Mouse (Mus musculus) stomach, embryonic 16.5 days (tissue): ENCODE measurements at regions not wholly inside any gene's neighbourhood (a gene's known extent, or its start where the extent isn't known, plus 50 kb on each side); places are given as distances from the start of the nearest gene placed in this dataset.

Experiments used
- ATAC-seq: fragments of 200-750 bp; cut with Nextera tagmentation; 2 replicates; pipeline ENCODE4 v1.8.0; 2017; ENCODE audit warnings: moderate number of reproducible peaks, moderate TSS enrichment; ENCODE audit not compliant: insufficient read depth, low FRiP score
- H3K27ac ChIP-seq: fragments of 300-500 bp; sonication (generic); 2 replicates; pipeline ENCODE4 v1.5.1; 2014; ENCODE audit warnings: low read length
- H3K27me3 ChIP-seq: fragments of 300-500 bp; sonication (generic); 2 replicates; pipeline ENCODE4 v1.6.1; 2014; ENCODE audit warnings: low read length, control low read depth, mixed read lengths; ENCODE audit not compliant: control insufficient read depth, insufficient read depth
- H3K36me3 ChIP-seq: fragments of 300-500 bp; sonication (generic); 2 replicates; pipeline ENCODE4 v1.6.1; 2014; ENCODE audit warnings: low read length; ENCODE audit not compliant: control insufficient read depth, insufficient read depth
- H3K4me1 ChIP-seq: fragments of 300-500 bp; sonication (generic); 2 replicates; pipeline ENCODE4 v1.6.1; 2014; ENCODE audit warnings: low read length, control low read depth, mixed read lengths; ENCODE audit not compliant: control insufficient read depth, insufficient read depth
- H3K4me2 ChIP-seq: fragments of 300-500 bp; sonication (generic); 2 replicates; pipeline ENCODE4 v1.6.1; 2014; ENCODE audit warnings: low read depth, low read length, mixed read lengths
- H3K4me3 ChIP-seq: fragments of 300-500 bp; sonication (generic); replicated peaks from 2 replicates; pipeline ENCODE4 v1.5.1; 2014; ENCODE audit warnings: mild to moderate bottlenecking, low read length
- H3K9ac ChIP-seq: fragments of 300-500 bp; sonication (generic); 2 replicates; pipeline ENCODE4 v1.6.1; 2014; ENCODE audit warnings: low read length
- H3K9me3 ChIP-seq: fragments of 300-500 bp; sonication (generic); replicated peaks from 2 replicates; pipeline ENCODE4 v1.6.1; 2016; ENCODE audit warnings: low read length, control low read depth; ENCODE audit not compliant: control insufficient read depth
- WGBS: fragments of 180-500 bp; shearing (Covaris S2); extraction: QIAGEN DNeasy Blood & Tissue Kit; methylation state at CpG from one replicate; pipeline ENCODE4 v1.1.7; 2014; 5-methylcytosine and 5-hydroxymethylcytosine counted together

DNA sequence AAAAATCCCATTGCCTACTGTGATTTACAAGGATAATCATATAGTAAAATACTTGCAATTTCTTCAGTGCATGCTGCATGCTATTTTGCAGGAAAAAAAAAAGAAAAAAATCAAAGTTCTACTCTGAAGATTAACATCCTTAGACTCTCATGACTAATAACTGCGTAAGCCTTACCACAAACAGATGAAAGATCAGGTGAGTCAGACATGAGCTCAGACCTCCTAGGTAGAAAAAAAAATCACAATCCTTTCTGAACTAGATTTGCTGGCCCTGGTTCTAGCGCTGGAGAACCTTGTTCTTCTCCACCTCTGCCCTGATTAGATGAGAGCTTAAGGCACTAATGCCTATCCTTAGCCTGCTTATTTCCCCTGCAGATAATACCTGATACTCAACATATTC lies 96.1 kb upstream of the Snap25 start:
- H3K27me3 ChIP-seq, result no peaks in the 10 kb centered on the region
- ATAC-seq, result no peak; the same call in 1 of the 2 replicates
- H3K9ac ChIP-seq, result no peak overlapping the region
- no peak overlapping the region for H3K4me2 ChIP-seq
- no peaks in the 10 kb centered on the region for H3K9me3 ChIP-seq
- no peaks in the 10 kb centered on the region for H3K36me3 ChIP-seq
- WGBS, result 63% methylated on average over 2 of the region's 2 CpGs
- H3K27ac ChIP-seq, result no peak overlapping the region; the same call in 1 of the 2 replicates
- H3K4me1 ChIP-seq, result no peaks in the 10 kb centered on the region
- no peak overlapping the region for H3K4me3 ChIP-seq

DNA sequence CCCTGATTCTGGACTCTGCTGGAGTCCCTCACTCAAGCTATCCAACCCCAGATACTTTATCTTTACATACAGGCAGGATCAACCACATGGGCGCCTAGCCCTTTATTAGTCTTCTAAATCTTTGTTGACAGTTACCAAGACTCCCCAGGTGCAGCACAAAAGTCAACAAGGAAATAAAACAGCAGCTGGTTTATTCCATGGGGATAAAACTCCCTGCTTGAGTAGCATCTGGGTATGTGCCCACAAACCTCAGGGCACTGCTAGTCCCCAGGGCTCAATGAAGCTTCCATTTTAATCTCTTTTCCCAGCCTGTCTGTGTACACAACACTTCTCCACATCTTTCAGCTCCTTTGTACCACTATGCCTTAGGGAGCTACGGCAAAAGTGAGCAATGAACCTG lies 95.1 kb upstream of the Snap25 start:
- H3K4me1 ChIP-seq, result no peaks in the 10 kb centered on the region
- WGBS, result 34% methylated on average over 2 of the region's 2 CpGs
- H3K4me2 ChIP-seq, result no peak overlapping the region
- H3K36me3 ChIP-seq, result no peaks in the 10 kb centered on the region
- H3K9me3 ChIP-seq, result no peaks in the 10 kb centered on the region
- no peak overlapping the region for H3K4me3 ChIP-seq
- no peak overlapping the region for H3K9ac ChIP-seq
- peak; percentile 72; the same call in 1 of the 2 replicates for ATAC-seq
- peak overlapping the region; percentile 22 for H3K27ac ChIP-seq
- no peaks in the 10 kb centered on the region for H3K27me3 ChIP-seq

DNA sequence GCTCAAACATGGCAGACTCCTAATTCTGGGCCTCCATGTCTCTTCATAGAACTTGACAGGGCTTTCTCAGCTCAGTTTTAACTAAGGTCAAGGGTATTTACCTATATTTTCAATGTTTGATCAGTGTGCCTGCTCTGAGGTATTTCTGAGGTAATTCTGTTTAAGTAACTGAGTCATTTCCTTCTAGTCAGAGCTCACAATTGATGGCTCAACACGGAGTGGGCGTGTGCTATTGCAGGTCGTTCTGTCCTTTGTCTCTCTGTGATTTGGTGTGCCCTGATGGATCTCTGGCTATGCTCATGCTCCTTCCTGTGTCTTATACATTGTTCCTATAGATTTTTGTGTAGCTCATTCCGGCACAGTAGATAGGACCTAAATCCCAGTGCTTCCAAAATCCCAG lies 92.9 kb upstream of the Snap25 start:
- Histone ChIP-seq H3K27ac (peak overlapping the region; percentile 47; the same call in 1 of the 2 replicates), H3K4me3 (no peak overlapping the region), H3K4me1 (no peaks in the 10 kb centered on the region), H3K36me3 (no peaks in the 10 kb centered on the region), H3K9ac (no peak overlapping the region), H3K9me3 (no peaks in the 10 kb centered on the region), H3K27me3 (no peaks in the 10 kb centered on the region), H3K4me2 (no peak overlapping the region)
- peak; percentile 90 for ATAC-seq
- WGBS, result 58% methylated on average over 4 of the region's 4 CpGs

DNA sequence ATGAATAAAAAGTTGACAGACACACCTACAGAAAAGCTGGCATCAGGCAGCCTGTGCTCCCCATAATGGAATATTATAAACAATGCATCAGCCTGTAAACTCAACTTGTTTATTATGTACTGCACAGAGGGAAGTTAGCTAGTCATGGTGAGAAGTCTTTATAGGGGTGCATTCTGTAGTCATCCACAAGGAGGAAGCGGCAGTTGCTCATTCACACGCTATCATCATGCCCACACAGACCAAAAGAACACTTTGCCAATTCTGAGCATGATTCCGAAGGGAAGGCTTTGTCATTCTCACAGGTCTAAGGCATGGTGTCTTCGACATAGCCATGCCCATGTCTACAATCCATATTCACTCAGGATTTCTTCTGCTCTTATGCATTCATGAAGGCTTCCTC lies 92.3 kb upstream of the Snap25 start:
- H3K27ac ChIP-seq, result no peak overlapping the region
- no peaks in the 10 kb centered on the region for H3K36me3 ChIP-seq
- H3K4me3 ChIP-seq, result no peak overlapping the region
- H3K9ac ChIP-seq, result no peak overlapping the region
- ATAC-seq, result no peak
- 85% methylated on average over 4 of the region's 4 CpGs for WGBS
- H3K4me1 ChIP-seq, result no peaks in the 10 kb centered on the region
- no peak overlapping the region for H3K4me2 ChIP-seq
- H3K27me3 ChIP-seq, result no peaks in the 10 kb centered on the region
- no peaks in the 10 kb centered on the region for H3K9me3 ChIP-seq

DNA sequence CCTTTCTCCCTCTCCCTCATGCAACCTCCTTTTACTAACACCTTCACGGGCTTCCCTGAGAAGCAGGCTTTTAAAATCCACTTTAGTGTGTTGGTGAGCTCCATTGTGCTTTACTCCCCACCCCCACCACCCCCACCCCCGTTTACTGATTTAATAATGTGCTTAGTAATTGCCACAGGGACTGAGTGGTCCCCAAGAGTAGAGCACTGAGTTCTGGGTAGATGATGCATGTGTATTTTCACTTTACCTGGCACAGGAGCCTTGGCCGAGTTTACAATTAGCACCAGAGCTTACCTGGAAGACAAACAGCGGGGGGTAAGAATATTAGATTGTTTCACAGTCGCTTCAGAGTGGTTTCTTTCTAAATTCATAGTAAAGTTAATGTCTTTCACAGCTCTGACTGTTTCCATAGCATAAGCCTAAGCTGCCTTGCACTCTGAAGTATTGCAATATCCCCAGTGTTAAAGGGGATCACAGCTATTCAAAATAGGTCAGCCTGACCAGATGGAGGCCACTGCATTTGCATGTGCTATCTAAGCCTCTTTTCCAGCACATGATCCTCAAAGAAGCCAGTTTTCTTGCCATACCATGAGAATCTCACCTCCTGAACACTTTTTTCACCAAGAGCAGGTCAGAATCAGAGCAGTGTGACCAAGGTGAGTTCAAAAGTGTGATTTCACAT lies 89.3 kb upstream of the Snap25 start:
- Histone ChIP-seq H3K4me3 (no peak overlapping the region), H3K9ac (no peak overlapping the region), H3K9me3 (no peaks in the 10 kb centered on the region), H3K27me3 (no peaks in the 10 kb centered on the region), H3K27ac (no peak overlapping the region), H3K4me1 (no peaks in the 10 kb centered on the region), H3K36me3 (no peaks in the 10 kb centered on the region), H3K4me2 (no peak overlapping the region)
- ATAC-seq, result no peak
- WGBS, result 51% methylated on average over 5 of the region's 5 CpGs

DNA sequence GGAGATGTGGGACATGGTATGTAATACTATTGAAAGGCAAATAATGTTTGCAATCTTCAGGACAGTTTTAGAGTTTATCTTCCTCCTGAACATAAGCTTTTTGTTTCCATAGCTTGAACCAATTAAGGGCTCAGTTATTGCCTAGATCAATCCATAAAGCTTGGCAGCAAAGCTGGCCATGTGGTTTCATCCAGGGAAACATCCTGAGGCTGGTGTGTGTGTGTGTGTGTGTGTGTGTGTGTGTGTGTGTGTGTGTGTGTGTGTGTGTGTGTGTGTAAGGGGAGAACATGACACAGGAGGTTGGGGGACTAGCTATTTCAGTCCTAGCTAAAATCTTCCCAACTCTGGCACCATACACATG lies 88.8 kb upstream of the Snap25 start:
- Histone ChIP-seq H3K36me3 (no peaks in the 10 kb centered on the region), H3K4me1 (no peaks in the 10 kb centered on the region), H3K27ac (no peak overlapping the region), H3K4me2 (no peak overlapping the region), H3K4me3 (no peak overlapping the region), H3K9ac (no peak overlapping the region), H3K27me3 (no peaks in the 10 kb centered on the region), H3K9me3 (no peaks in the 10 kb centered on the region)
- ATAC-seq, result no peak

DNA sequence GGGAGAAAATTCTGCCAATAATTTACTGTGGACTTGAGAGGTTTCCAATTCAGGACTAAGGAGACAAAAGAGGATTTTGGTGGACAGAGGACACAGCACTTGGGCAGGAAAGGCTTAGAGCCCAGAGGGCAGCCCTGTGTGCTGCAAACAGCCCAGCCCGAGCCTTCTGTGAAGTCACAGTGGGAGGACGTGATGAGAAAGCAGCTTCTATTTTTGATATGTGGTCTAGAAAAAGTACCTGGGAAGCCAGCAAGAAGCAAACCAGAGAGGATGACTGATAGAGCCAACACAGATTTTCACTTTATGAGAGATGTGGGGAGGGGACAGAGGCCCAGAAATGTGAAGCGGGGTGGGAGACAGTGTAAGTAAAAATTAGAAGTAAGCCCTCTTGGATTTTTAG lies 66.3 kb upstream of the Snap25 start:
- no peak overlapping the region for H3K4me3 ChIP-seq
- no peak for ATAC-seq
- no peak overlapping the region for H3K9ac ChIP-seq
- H3K9me3 ChIP-seq, result no peaks in the 10 kb centered on the region
- H3K4me1 ChIP-seq, result no peaks in the 10 kb centered on the region
- WGBS, result 75% methylated on average over 3 of the region's 3 CpGs
- no peaks in the 10 kb centered on the region for H3K27me3 ChIP-seq
- H3K27ac ChIP-seq, result no peak overlapping the region
- H3K36me3 ChIP-seq, result no peaks in the 10 kb centered on the region
- H3K4me2 ChIP-seq, result no peak overlapping the region

DNA sequence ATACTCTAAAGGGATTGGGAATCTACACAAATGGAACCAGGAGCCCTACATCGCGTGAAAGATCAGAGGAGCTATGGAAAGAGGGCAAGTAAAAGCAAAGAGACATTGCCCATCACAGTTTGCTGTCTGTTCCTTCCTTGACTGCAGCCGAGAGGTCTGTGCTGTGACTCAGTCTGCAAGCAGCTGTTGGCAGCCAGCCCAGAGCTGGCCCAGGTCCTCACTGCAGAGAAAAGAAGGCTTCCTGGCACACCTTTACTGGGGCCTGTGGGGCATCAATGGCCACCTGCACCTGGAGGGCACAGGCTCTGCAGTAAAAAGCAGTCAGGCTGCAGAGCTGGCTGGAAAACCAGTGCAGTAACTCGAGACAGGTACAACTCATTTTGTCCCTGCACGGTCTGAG lies 64.6 kb upstream of the Snap25 start:
- peak; percentile 69 for ATAC-seq
- Histone ChIP-seq H3K36me3 (no peaks in the 10 kb centered on the region), H3K27ac (no peak overlapping the region), H3K9ac (no peak overlapping the region), H3K4me3 (no peak overlapping the region), H3K9me3 (no peaks in the 10 kb centered on the region), H3K27me3 (no peaks in the 10 kb centered on the region), H3K4me2 (no peak overlapping the region), H3K4me1 (no peaks in the 10 kb centered on the region)
- WGBS, result 56% methylated on average over 5 of the region's 5 CpGs

DNA sequence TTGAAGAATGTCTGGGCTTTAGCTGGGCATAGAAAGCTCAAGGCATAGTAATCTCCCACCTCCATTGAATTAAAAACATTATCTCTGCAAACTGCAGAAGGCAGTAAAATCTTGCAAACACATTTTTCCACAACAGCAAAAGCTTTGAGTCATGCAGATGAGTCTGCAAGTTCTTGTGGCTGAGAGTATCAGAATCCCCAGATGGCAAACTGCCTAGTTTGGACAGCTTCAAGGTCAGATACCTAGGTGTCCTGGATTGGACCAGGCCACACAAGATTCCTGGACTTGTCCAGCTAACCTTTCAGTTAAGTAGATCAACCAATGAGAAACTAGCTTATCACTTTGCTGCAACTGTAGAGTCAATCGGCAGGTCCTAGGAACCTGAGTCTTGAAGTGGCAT lies 62.5 kb upstream of the Snap25 start:
- 64% methylated on average over 1 of the region's 1 CpGs for WGBS

More for the DNA sequence above, 62.5 kb upstream of the Snap25 start:
- H3K27me3 ChIP-seq, result no peaks in the 10 kb centered on the region
- H3K9me3 ChIP-seq, result no peaks in the 10 kb centered on the region
- no peaks in the 10 kb centered on the region for H3K36me3 ChIP-seq
- H3K4me1 ChIP-seq, result no peaks in the 10 kb centered on the region
- H3K27ac ChIP-seq, result no peak overlapping the region
- H3K9ac ChIP-seq, result no peak overlapping the region
- H3K4me3 ChIP-seq, result no peak overlapping the region
- ATAC-seq, result no peak
- H3K4me2 ChIP-seq, result no peak overlapping the region
